Mouse (Mus musculus): ENCODE measurements around the gene Nfkbil1.

Nfkbil1 gene

GRCm38 (mm10) chr17:35187345-35187744, 48.2 kb downstream of the Nfkbil1 start:
- intact Hi-C loops (cut with DNase I): no loop called here

- intact Hi-C loops (cut with DNase I): no loop called here
Measured at GRCm38 (mm10) chr17:35186681-35187080, 48.9 kb downstream of the Nfkbil1 start.

- intact Hi-C loops (cut with DNase I): no loop called here
Measured at GRCm38 (mm10) chr17:35185639-35186611, 49.7 kb downstream of the Nfkbil1 start.

- intact Hi-C loops (cut with DNase I): no loop called here
Measured at GRCm38 (mm10) chr17:35180093-35180492, 55.5 kb downstream of the Nfkbil1 start.

- intact Hi-C loops (cut with DNase I): loop anchor here (1.0 kb wide), 1 partner anchor 54 kb away; no protein-coding TSS in a partner anchor
Measured at GRCm38 (mm10) chr17:35178528-35178927, 57.1 kb downstream of the Nfkbil1 start.

- intact Hi-C loops (cut with DNase I): no loop called here
Measured at GRCm38 (mm10) chr17:35175968-35176367, 59.6 kb downstream of the Nfkbil1 start, which contains the start of gene Aif1. Aif1 (minus strand) TSS chr17:35176068.

GRCm38 (mm10) chr17:35175382-35175781, 60.2 kb downstream of the Nfkbil1 start:
- intact Hi-C loops (cut with DNase I): no loop called here

GRCm38 (mm10) chr17:35174201-35174977, 61.2 kb downstream of the Nfkbil1 start:
- intact Hi-C loops (cut with DNase I): no loop called here

GRCm38 (mm10) chr17:35173329-35173728, 62.3 kb downstream of the Nfkbil1 start:
- intact Hi-C loops (cut with DNase I): no loop called here

- intact Hi-C loops (cut with DNase I): no loop called here
Measured at GRCm38 (mm10) chr17:35172445-35173234, 63.0 kb downstream of the Nfkbil1 start.

Small RNA genes within 50 kb of the gene (microRNA-seq; reads per million reads assigned to microRNA genes)
- gene Mir6973a (0 reads per million in 2 experiments), gene Mir6974 (0 reads per million in 2 experiments), gene Mir6975 (0.37 to 0.92 reads per million in 2 experiments), gene Mir8094 (0 to 0.34 reads per million in 2 experiments)
